Mouse (Mus musculus) limb, embryonic 14.5 days (tissue): ENCODE data around the gene Tusc2. TPM values are rescaled to one million over a fixed set of nuclear protein-coding genes. Genes with fewer than 3 reads are reported as not detected.
A peak's percentile ranks its signal among the peaks of the same experiment; 100 is the strongest.

ENCODE experiments used
- ATAC-seq: fragments of 200-750 bp; cut with Nextera tagmentation; 2 replicates; pipeline ENCODE4 v1.8.0; 2017; ENCODE audit warnings: low read depth, moderate number of reproducible peaks, moderate TSS enrichment; ENCODE audit not compliant: low FRiP score
- DNase-seq: peaks from one replicate; pipeline ENCODE4 v3.0.0-alpha.2; 2015; ENCODE audit warnings: low spot score
- H3K27ac ChIP-seq: fragments of 300-500 bp; sonication (generic); replicated peaks from 2 replicates; pipeline ENCODE4 v1.5.1; 2014; ENCODE audit warnings: low read depth, mild to moderate bottlenecking, low read length, moderate library complexity, mixed read lengths
- H3K27me3 ChIP-seq: fragments of 300-500 bp; sonication (generic); 2 replicates; pipeline ENCODE4 v1.6.1; 2014; ENCODE audit warnings: low read length, mixed read lengths; ENCODE audit not compliant: control insufficient read depth, insufficient read depth
- H3K36me3 ChIP-seq: fragments of 300-500 bp; sonication (generic); 2 replicates; pipeline ENCODE4 v1.6.1; 2014; ENCODE audit warnings: mild to moderate bottlenecking, low read length, moderate library complexity, mixed read lengths; ENCODE audit not compliant: control insufficient read depth, insufficient read depth
- H3K4me1 ChIP-seq: fragments of 300-500 bp; sonication (generic); 2 replicates; pipeline ENCODE4 v1.6.1; 2014; ENCODE audit warnings: antibody characterized with exemption, low read length, mixed read lengths; ENCODE audit not compliant: control insufficient read depth, insufficient read depth
- H3K4me2 ChIP-seq: fragments of 300-500 bp; sonication (generic); replicated peaks from 2 replicates; pipeline ENCODE4 v1.6.1; 2014; ENCODE audit warnings: low read depth, mild to moderate bottlenecking, low read length, moderate library complexity; ENCODE audit not compliant: severe bottlenecking
- H3K4me3 ChIP-seq: fragments of 300-500 bp; sonication (generic); replicated peaks from 2 replicates; pipeline ENCODE4 v1.5.1; 2014; ENCODE audit warnings: low read length
- H3K9ac ChIP-seq: fragments of 300-500 bp; sonication (generic); 2 replicates; pipeline ENCODE4 v1.6.1; 2014; ENCODE audit warnings: mild to moderate bottlenecking, low read depth, low read length, moderate library complexity; ENCODE audit not compliant: severe bottlenecking
- H3K9me3 ChIP-seq: fragments of 300-500 bp; sonication (generic); 2 replicates; pipeline ENCODE4 v1.6.1; 2016; ENCODE audit warnings: low read length; ENCODE audit not compliant: control insufficient read depth
- POLR2A ChIP-seq: fragments of 200-500 bp; IDR thresholded peaks from 2 replicates; pipeline ENCODE4 v1.8.0; 2012; ENCODE audit warnings: inconsistent platforms, mild to moderate bottlenecking, moderate library complexity, borderline replicate concordance; ENCODE audit not compliant: insufficient read depth, insufficient read length; ENCODE audit errors: extremely low read depth
- WGBS: fragments of 180-500 bp; shearing (Covaris S2); extraction: QIAGEN DNeasy Blood & Tissue Kit; methylation state at CpG from one replicate; pipeline ENCODE4 v1.1.7; 2014; 5-methylcytosine and 5-hydroxymethylcytosine counted together
- polyA plus RNA-seq, 2 experiments: library from polyadenylated mRNA; depleted of rRNA in 1 of 2; stranded (reverse) in 1 of 2; unstranded in 1 of 2; fragments of >200 nt; fragmentation: Nextera tagmentation in 1 of 2; extraction: Ambion mirVana in 1 of 2; gene quantifications; 2 replicates each; pipeline versions ENCODE4 v1.2.1 to v1.2.3; 2012 to 2014

Tusc2 gene
- polyA plus RNA-seq, 2 experiments = 35.8 to 43.0 TPM

- Histone ChIP-seq H3K36me3 (peaks cover 28% of the 10 kb centered on the region), H3K4me1 (peaks cover 26% of the 10 kb centered on the region), H3K9me3 (no peaks in the 10 kb centered on the region), H3K4me2 (peak within 1 kb of the TSS; percentile 58), H3K27ac (peak within 1 kb of the TSS; percentile 75), H3K27me3 (no peaks in the 10 kb centered on the region), H3K4me3 (peak within 1 kb of the TSS; percentile 41), H3K9ac (peak within 1 kb of the TSS; percentile 52)
- WGBS = 20% methylated on average over 15 of the region's 16 CpGs
- ATAC-seq = peak; percentile 66; the same call in 1 of the 2 replicates
- DNase-seq = peak; percentile 84
- TF ChIP-seq POLR2A = peak; percentile 39; the same call in 1 of the 2 replicates
These were observed 13.5 kb downstream of the Tusc2 start, which contains the start of gene Hyal1 for GRCm38 (mm10) chr9:107576357-107577107. Gene Hyal1 (plus strand): TSS chr9:107576927.

GRCm38 (mm10) chr9:107577871-107578270 is 14.8 kb downstream of the Tusc2 start:
- Histone ChIP-seq H3K4me2 (0 out of 2 replicates have a peak overlapping the region, but pooled peaks have one; percentile 3), H3K27ac (no peak overlapping the region), H3K27me3 (no peaks in the 10 kb centered on the region), H3K9me3 (no peaks in the 10 kb centered on the region), H3K36me3 (peaks cover 18% of the 10 kb centered on the region), H3K9ac (no peak overlapping the region), H3K4me3 (no peak overlapping the region), H3K4me1 (peaks cover 30% of the 10 kb centered on the region)
- ATAC-seq = no peak
- 88% methylated on average over 10 of the region's 10 CpGs for WGBS
- TF ChIP-seq POLR2A = no peak
- DNase-seq = no peak

GRCm38 (mm10) chr9:107578587-107578986 is 15.5 kb downstream of the Tusc2 start, which contains the start of gene Naa80:
Gene Naa80 (plus strand): TSS chr9:107578887.
- no peak within 1 kb of the TSS for H3K4me3 ChIP-seq
- H3K4me1 ChIP-seq = peaks cover 30% of the 10 kb centered on the region
- WGBS = 78% methylated on average over 3 of the region's 3 CpGs
- H3K36me3 ChIP-seq = peaks cover 15% of the 10 kb centered on the region
- 0 out of 2 replicates have a peak within 1 kb of the TSS, but pooled peaks have one; percentile 83 for H3K4me2 ChIP-seq
- TF ChIP-seq POLR2A = no peak
- H3K9ac ChIP-seq = no peak within 1 kb of the TSS
- H3K9me3 ChIP-seq = no peaks in the 10 kb centered on the region
- ATAC-seq = no peak
- no peak for DNase-seq
- no peaks in the 10 kb centered on the region for H3K27me3 ChIP-seq
- H3K27ac ChIP-seq = no peak within 1 kb of the TSS

- Histone ChIP-seq H3K4me1 (peaks cover 30% of the 10 kb centered on the region), H3K36me3 (peaks cover 18% of the 10 kb centered on the region), H3K27me3 (no peaks in the 10 kb centered on the region), H3K4me3 (no peak overlapping the region), H3K9ac (no peak overlapping the region), H3K4me2 (peak overlapping the region; percentile 83; the same call in 1 of the 2 replicates), H3K9me3 (no peaks in the 10 kb centered on the region), H3K27ac (no peak overlapping the region)
- no peak for DNase-seq
- TF ChIP-seq POLR2A = no peak
- no peak for ATAC-seq
- WGBS = 94% methylated on average over 14 of the region's 14 CpGs
These were observed 16.2 kb downstream of the Tusc2 start for GRCm38 (mm10) chr9:107579023-107579900.
